Mouse (Mus musculus): ENCODE data around the gene E2f8.

DNA sequence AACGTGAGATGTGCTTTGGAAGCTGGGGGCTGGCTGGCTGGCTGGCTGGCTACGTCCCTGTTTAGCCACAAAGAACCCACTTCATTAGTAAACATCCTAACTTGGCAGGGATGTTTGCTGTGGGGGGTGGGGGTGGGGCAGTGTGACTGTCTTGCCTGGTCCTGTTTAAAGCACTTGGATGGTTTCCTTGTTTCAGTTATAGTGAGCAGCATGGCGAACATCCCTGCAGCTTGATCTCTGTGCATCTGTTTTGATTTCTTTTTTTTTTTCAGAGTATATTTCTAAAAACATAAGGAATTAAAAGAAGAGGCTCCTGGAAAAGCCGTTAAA lies 27.9 kb upstream of the E2f8 start:
- TF ChIP-seq POLR2A (IDR thresholded peaks at IDR 0.05; ENCODE audit: low read depth, low read length) (no peak), CTCF (IDR thresholded peaks at IDR 0.05; ENCODE audit: extremely low read depth, insufficient read depth, insufficient read length, insufficient replicate concordance) (no peak)
